Mouse (Mus musculus) CD4-positive, CD25-positive, alpha-beta regulatory T cell, adult 9 weeks (primary cell): ENCODE data around the gene Plxnb3. TPM values are rescaled to one million over a fixed set of nuclear protein-coding genes. Genes with fewer than 3 reads are reported as not detected.

Experiments
- polyA plus RNA-seq: library from polyadenylated mRNA; unstranded; fragments of 100-300 nt; shearing (Covaris generic); gene quantifications from one replicate; pipeline ENCODE4 v1.2.1, GENCODE M21; 2017

Plxnb3 gene
- polyA plus RNA-seq = not detected

DNA sequence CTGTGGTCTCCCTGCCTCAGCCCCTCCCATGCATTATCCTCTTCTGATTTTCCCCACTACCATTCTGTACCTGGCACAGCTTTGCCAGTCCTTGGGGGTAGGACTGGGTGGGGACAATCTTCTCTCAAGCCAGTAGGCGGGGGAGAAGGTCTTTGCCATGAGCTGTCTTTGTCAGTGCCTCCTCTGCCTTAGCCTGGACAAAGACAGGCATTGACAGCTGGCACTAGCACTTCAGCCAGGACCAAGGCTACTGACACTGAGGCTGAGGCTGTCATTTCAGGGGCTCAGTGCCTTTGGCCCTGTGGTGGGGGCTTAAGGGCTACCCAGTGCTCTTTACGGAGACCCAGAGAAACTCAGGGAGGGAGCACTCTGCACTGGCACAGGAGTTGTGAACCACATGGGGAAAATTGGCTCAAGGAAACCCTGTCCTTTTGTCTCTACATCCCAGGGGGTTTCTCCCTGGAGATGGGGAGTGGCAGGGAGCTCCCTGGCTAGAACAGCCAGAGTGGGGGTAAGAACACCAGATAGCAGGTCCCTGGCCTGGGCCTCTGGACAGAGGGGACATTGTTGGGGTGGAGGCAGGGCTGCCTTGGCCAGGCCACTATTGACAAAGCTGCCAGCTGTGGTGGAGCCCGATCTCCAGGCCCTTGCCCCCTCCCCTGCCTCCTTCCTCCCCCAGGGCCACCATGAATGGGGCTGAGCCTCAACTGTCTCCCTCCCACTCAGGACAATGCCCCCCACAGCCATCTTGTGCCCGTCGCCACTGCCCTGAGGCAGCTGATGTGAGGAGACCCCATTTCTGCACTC is at the start of gene Plxnb3:
TSS of gene Plxnb3 (plus strand) at position 757 of the 807 bp plus-strand sequence.

DNA sequence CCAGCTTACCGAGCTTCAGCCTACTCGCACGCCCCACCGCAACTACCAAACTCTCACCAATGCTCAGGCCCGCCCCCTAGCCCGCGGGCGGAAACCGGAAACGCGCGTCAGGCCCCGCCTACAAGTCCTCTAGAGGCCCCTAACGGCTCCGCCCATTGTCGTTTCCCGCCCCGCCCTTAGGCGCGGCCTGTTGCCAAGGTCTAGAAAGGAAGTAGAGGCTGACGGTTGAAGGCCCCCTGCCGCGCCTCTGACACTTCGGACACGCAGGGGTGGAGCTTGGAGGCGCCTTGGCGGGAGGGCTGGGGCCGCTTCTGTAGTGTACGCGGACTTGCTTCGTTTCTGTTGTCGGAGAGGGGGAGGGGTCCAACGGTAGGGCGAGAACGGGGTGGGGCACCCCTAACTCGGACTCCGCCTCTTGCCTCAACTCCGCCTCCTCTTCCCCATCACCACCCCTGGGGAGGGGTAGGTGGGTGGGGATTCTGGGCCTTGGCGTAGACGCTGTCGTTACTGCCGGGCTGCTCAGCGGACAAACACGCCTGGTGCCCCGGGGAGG is 40.7 kb upstream of the Plxnb3 start, which contains the start of the genes Bcap31 and Abcd1:
TSS of gene Bcap31 (minus strand) at position 67 of the 553 bp plus-strand sequence.
TSS of gene Abcd1 (plus strand) at position 489 of the 553 bp plus-strand sequence.

DNA sequence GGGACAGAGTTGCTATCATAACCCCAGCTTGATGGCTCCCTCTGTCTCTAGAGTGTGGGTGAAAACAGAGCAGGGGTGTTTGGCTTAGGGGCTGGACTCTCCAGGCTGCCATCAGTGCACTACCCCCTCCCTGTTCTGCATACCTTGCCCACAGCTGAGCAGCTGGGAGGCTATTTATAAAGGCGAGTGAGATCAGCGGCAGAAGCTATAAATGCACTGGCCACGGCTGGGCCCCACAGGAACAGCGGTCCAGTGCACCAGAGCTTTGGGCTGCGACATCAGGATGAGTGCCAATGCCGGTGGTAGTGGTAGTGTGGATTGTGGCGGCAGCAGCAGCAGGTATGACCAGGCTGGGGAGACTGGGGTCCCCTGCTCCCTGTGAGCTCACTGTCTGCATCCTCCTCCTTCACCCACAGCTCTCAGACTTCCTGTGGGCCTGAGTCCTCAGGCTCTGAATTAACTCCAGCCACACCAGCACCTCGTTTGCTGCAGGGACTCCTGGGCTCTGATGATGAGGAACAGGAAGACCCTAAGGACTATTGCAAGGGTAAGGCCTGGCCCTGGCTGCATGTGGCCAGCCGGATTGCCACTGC is 17.4 kb downstream of the Plxnb3 start, which contains the start of gene Srpk3:
TSS of gene Srpk3 (plus strand) at position 238 of the 593 bp plus-strand sequence.

DNA sequence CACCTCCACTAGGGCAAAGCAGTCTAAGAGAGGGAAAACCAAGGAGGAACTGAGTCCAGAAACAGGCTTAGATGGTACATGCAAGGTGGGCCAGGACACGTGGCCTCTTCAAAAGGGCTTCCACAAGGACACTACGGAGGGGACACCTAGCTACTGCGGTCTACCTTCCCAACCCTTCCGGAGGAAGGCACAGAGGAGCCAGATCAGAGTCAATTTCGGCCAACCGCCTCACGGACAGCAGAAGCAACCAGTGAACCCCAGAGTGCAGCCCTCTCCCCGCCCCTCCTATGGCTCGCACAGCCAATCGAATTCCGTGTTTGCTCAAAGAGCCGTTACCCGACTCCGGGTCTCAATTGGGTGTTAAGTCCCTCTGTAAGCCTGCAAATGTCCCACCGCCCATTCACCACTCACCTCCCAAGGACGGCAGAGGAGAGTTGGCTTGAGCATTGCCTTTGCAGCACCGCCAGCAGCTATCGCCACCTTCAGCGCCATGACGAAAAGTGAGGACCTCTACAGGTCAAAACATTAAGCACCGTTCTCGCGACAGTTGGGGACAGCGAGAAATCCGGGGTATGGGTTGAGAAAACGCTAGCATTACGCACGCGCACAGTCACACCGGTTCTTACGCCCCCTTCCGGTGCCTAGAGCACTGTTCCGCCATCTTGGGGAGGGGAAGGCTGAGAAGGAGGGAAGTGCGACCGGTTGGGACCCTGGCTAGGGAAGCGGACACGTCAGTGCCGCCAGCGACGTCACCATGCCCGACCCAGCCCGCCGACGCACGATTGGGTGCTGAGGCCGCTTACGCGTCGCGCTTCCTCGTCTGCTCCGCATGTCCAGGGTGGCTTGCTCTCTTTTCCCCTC is 29.7 kb downstream of the Plxnb3 start, which contains the start of the genes Idh3g and Ssr4:
TSS of gene Idh3g (minus strand) at position 534 of the 861 bp plus-strand sequence.
TSS of gene Ssr4 (plus strand) at position 665 of the 861 bp plus-strand sequence.

Other genes with a start within 250 kb of the Plxnb3 start
- gene Dusp9, start 117.7 kb upstream of the Plxnb3 start, polyA plus RNA-seq = 0.36 TPM
- gene Pnck, start 97.0 kb upstream of the Plxnb3 start, polyA plus RNA-seq = 3.1 TPM
- 0.22 TPM for gene Slc6a8, start 83.9 kb upstream of the Plxnb3 start, polyA plus RNA-seq
- gene Bcap31, start 40.9 kb upstream of the Plxnb3 start, polyA plus RNA-seq = 339 TPM
- 48.6 TPM for gene Abcd1, start 40.5 kb upstream of the Plxnb3 start, polyA plus RNA-seq
- gene Srpk3, start 17.3 kb downstream of the Plxnb3 start, polyA plus RNA-seq = 0.96 TPM
- gene Idh3g, start 29.8 kb downstream of the Plxnb3 start, polyA plus RNA-seq = 255 TPM
- 250 TPM for gene Ssr4, start 29.9 kb downstream of the Plxnb3 start, polyA plus RNA-seq
- 0.30 TPM for gene Pdzd4, start 67.9 kb downstream of the Plxnb3 start, polyA plus RNA-seq
- gene Avpr2, start 135.0 kb downstream of the Plxnb3 start, polyA plus RNA-seq = 3.9 TPM
- 6.8 TPM for gene L1cam, start 139.0 kb downstream of the Plxnb3 start, polyA plus RNA-seq
- 298 TPM for gene Arhgap4, start 164.8 kb downstream of the Plxnb3 start, polyA plus RNA-seq
- gene Naa10, start 164.9 kb downstream of the Plxnb3 start, polyA plus RNA-seq = 244 TPM
- gene Renbp, start 173.8 kb downstream of the Plxnb3 start, polyA plus RNA-seq = 7.6 TPM
- 61.5 TPM for gene Hcfc1, start 209.3 kb downstream of the Plxnb3 start, polyA plus RNA-seq